8 mouse cellular contexts compared by ENCODE assay signal in the genomic region with DNA sequence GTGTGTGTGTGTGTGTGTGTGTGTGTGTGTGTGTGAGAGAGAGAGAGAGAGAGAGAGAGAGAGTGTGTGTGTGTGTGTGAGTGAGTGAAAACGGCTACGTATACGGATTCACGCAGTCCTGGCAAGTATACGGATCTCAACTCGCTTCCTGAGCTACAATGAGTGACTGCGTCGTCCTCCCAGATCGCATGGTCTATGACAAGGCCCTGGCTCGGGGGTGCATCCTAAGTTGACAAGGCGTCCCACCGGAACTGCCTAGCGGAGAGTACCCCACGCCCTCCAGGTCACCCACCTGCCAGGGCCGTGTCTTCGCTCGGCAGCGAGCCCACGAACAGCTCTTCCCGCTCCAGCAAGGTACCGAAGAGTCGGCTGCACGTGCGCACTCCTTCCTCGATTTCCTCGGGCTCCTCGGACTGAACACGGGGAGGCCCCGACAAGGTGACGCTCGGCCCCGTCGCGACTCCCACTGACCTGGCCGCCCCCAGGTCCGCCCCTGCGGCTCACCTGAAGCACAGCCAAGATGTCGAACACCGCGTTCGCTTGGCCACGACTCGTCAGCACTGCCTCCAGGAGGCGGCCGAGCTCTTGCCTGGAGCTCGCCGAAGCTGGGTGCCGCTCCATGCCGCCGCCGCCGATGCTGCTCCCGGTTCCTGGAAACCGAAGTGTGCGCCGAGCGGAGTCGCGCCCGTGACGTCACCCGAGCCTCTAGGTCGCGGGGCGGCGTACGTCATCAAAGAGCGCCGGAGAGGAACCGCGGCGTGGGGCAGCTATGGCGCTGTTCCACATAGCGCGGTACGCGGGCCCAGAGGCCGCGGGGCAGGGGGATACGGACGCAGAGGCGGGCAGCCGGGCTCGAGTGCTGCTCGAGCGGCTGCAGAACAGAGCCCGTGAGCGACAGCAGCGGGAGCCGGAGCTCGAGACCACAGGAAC. TPM values are rescaled to one million over a fixed set of nuclear protein-coding genes. Genes with fewer than 3 reads are reported as not detected.
A peak's percentile ranks its signal among the peaks of the same experiment; 100 is the strongest.
DNase-seq lines count a peak whose midpoint lies in the region; ATAC-seq lines count a peak whose summit lies in the region.

A gene (minus strand): TSS at position 699 of the 930 bp plus-strand sequence.
A gene (plus strand): TSS at position 733 of the 930 bp plus-strand sequence.

- under 1% methylated on average over 91 of the region's 91 CpGs for WGBS in heart, embryonic 10.5 days
- 1% methylated on average over 91 of the region's 91 CpGs for WGBS in kidney, embryonic 15.5 days

- H3K9ac ChIP-seq in kidney, embryonic 15.5 days: peak within 1 kb of the TSS; percentile 89

- peak within 1 kb of the TSS; percentile 86 for H3K27ac ChIP-seq in heart, embryonic 10.5 days
- peak within 1 kb of the TSS; percentile 48; the same call in 1 of the 2 replicates for H3K27ac ChIP-seq in kidney, embryonic 15.5 days

- H3K36me3 ChIP-seq in heart, embryonic 10.5 days: peaks cover 78% of the 10 kb centered on the region
- peaks cover 75% of the 10 kb centered on the region for H3K36me3 ChIP-seq in kidney, embryonic 15.5 days

- H3K4me2 ChIP-seq in kidney, embryonic 15.5 days: peak within 1 kb of the TSS; percentile 84

- no peaks in the 10 kb centered on the region for H3K27me3 ChIP-seq in heart, embryonic 10.5 days (ENCODE audit: insufficient read depth, poor library complexity, severe bottlenecking)
- no peaks in the 10 kb centered on the region for H3K27me3 ChIP-seq in kidney, embryonic 15.5 days

- peak; percentile 96 to 98 for DNase-seq in B cell, adult 2 months
- peak; percentile 97 for DNase-seq in brain, adult 2 months (ENCODE audit: low read depth, low spot score)
- peak; percentile 96 for DNase-seq in heart, embryonic 10.5 days (ENCODE audit: low spot score)
- DNase-seq in liver: peak; percentile 95
- peak; percentile 94 to 99 for DNase-seq in spleen, postnatal 4 days (ENCODE audit: low spot score in 2 of 2)

- no peaks in the 10 kb centered on the region for H3K9me3 ChIP-seq in heart, embryonic 10.5 days
- H3K9me3 ChIP-seq in kidney, embryonic 15.5 days (replicated peaks): no peaks in the 10 kb centered on the region

- H3K4me3 ChIP-seq in heart, embryonic 10.5 days: peak within 1 kb of the TSS; percentile 84
- peak within 1 kb of the TSS; percentile 98 for H3K4me3 ChIP-seq in kidney, embryonic 15.5 days (replicated peaks)

- H3K4me1 ChIP-seq in heart, embryonic 10.5 days: peaks cover 20% of the 10 kb centered on the region
- peaks cover 15% of the 10 kb centered on the region for H3K4me1 ChIP-seq in kidney, embryonic 15.5 days

- ATAC-seq in erythroblast, adult 5-6 weeks (replicated peaks; ENCODE audit: low FRiP score, poor library complexity, severe bottlenecking): peak; percentile 82
- peak; percentile 87 for ATAC-seq in kidney, embryonic 15.5 days (replicated peaks; ENCODE audit: low FRiP score)
- peak; percentile 67 for ATAC-seq in monocyte, adult 5-6 weeks (replicated peaks; ENCODE audit: insufficient number of reproducible peaks, low FRiP score, low TSS enrichment, poor library complexity, severe bottlenecking)

RNA-seq across cellular contexts. Expression of the first gene that starts in this region (rescaled TPM):
- total RNA-seq in erythroblast, adult 5-6 weeks (2015; ENCODE audit: low replicate concordance): 9.4 and 25.7 TPM in 2 replicates
- total RNA-seq in erythroblast, adult 5-6 weeks (2017; ENCODE audit: low replicate concordance): 9.5 and 11.4 TPM in 2 replicates
- polyA plus RNA-seq in heart, embryonic 10.5 days (2016; fragmentation: Nextera tagmentation; extraction: Ambion mirVana): 55.1 and 73.2 TPM in 2 replicates
- polyA plus RNA-seq in kidney, embryonic 15.5 days (2015; fragmentation: Nextera tagmentation; extraction: Ambion mirVana): 54.0 and 62.4 TPM in 2 replicates
- total RNA-seq in monocyte, adult 5-6 weeks (2017): 8.3 to 29.0 TPM (median 9.9 TPM) in 3 replicates

RNA-seq across cellular contexts. Expression of the second gene that starts in this region (rescaled TPM):
- 4.8 and 7.9 TPM in 2 replicates for total RNA-seq in erythroblast, adult 5-6 weeks (2015; ENCODE audit: low replicate concordance)
- total RNA-seq in erythroblast, adult 5-6 weeks (2017; ENCODE audit: low replicate concordance): 0.43 and 2.6 TPM in 2 replicates
- 21.2 and 33.9 TPM in 2 replicates for polyA plus RNA-seq in heart, embryonic 10.5 days (2016; fragmentation: Nextera tagmentation; extraction: Ambion mirVana)
- polyA plus RNA-seq in kidney, embryonic 15.5 days (2015; fragmentation: Nextera tagmentation; extraction: Ambion mirVana): 23.7 and 28.2 TPM in 2 replicates
- 3.8 to 15.1 TPM (median 11.2 TPM) in 3 replicates for total RNA-seq in monocyte, adult 5-6 weeks (2017)

Comparison
In these comparisons a context has a peak if more than half of its experiments do, and no peak if none do; other contexts are left out.
1. Peak in every context shown above with its lines: DNase-seq, ATAC-seq, H3K4me3 ChIP-seq and H3K27ac ChIP-seq.